Mouse (Mus musculus): ENCODE measurements at regions not wholly inside any gene's neighbourhood (a gene's known extent, or its start where the extent isn't known, plus 50 kb on each side); places are given as distances from the start of the nearest gene placed in this dataset.

DNA sequence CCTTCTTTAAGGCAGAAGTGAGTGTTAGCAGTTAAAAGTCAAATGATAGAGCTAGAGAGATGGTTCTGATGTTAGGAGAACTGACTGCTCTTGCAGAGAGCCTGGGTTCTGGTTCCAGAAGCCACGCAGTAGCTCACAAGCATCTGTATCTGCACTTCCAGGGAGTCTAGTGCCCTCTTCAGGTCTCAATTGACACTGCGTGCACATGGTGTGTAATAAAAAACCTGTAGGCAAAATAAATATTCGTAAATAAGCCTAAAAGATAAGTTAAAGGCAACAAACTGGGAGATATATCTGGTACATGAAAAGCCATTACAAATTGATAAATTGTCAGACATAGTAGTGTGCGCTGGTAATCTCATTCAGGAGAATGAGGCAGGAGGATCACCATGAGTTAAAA lies 133.8 kb upstream of the Csf3r start:
- DNase-seq = no peak

DNA sequence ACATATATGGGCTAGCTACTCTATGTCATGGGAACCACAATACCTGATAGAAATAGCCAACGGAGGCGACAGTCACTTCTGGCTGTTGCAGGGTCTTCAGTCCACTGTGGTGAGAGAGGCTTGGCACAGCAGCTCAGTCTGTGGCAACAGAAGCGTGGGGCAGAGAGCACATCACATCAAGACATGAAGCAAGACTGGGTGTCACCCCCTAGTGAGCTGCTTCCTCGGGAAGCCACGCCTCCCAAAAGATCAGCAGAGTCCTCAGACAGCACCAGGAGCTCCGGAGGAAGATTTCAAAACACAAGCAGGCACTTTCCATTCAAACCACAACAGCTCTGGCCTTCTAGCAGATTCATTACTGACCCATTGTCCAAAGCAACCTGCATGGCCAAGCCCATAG lies 131.2 kb upstream of the Csf3r start:
- no peak for DNase-seq

DNA sequence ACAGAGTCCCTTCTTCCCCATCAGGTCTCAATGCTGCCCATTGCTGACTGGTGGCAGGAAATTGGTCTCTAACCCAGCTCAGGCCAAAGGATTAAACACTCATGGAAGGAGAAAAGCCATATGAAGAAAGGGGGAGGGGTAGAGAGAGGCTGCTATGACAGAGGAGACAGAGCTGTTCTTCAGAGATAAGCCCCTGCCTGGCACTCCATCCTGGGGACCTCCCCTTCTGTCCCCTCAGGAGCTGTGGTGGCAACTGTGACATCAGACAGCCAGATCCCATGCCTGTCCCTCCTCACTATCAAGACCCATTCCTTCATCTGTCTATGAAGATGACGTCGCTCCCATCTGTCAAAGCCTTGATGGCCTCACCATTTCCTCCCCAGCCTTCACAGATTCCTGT lies 126.6 kb upstream of the Csf3r start:
- no peak for DNase-seq

DNA sequence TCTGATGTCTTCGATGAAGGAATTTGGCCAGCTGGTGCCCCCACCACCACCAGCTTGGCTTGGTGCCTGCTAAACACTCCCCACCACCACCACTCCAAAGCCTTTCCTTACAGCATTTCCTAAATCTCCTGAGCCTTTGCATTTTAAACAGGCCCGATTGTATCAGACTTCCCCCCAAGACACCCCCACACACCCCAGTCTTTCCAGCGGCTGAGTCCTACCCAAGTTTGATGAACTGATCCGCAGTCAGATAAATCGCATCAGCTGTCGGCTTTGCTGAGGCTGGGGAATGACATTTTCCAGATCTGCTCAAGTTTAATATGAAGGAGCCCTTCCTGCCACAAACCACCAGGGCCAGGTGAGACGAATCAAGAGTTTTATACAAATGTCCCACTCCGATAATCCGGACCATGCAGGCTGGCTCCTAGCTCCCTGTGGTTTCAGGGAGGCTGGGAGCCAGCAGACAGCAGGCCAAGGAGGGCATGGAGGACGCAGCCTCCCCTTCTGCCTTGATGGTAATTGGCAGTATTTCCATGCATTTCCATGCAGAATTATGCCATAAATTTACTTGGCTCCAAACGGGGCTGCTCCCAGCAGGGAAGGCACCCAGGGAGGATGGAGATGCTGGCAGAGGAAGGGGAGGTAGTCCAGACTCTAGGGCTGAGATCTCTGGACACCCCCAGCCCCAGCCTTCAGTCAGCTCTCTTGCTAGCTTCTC lies 125.6 kb upstream of the Csf3r start:
- DNase-seq = no peak

DNA sequence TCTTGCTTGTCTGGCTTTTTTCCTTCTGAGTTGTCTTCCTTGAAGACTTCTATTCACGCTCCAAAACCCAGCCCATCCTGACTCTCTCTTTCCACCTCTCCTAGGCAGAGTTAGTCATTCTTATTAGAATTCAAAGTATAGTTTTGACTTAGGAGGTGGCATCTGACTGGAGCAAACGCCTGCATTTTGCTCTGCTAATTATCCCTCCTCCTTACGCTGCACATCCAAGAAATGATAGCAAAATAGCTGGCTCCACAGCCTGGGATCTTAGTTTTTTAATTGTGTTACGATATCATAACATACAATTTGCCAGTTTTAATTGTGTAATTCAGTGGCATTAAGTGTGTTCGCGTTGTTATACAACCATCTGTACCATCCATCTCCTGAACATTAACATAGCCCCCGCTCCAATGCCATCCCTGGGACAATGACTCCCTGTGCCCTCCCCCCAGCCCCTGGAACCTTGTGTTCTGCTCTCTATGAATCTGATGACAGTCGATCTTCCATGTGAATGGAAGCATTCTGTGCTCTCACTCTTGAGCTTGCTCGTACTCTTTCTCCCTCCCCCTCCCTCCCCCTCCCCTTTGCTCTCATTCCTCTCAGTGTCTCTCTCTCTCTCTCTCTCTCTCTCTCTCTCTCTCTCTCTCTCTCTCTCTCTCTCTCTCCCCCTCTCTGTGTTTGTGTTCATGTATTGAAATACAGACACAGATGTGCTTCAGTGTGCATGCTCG lies 122.6 kb upstream of the Csf3r start:
- DNase-seq = no peak

DNA sequence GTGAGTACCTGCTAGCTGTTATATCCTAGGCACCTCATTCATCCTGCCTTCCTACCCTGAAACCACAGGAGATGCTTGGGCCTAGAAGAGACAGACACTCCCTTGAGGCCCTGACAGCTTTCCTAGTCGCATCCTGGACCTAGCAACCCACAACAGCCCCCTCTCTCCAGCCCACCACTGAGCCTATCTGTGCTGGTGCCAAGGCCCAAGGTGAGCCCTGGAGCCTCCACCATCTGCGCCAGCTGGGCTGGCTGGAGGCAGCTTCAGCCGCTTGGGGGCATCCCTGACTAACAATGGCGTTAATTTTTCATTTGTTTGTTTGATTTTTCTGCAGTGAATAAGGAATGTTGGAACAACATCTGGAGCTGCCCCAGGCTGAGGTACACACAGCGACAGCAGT lies 118.1 kb upstream of the Csf3r start:
- DNase-seq = no peak

DNA sequence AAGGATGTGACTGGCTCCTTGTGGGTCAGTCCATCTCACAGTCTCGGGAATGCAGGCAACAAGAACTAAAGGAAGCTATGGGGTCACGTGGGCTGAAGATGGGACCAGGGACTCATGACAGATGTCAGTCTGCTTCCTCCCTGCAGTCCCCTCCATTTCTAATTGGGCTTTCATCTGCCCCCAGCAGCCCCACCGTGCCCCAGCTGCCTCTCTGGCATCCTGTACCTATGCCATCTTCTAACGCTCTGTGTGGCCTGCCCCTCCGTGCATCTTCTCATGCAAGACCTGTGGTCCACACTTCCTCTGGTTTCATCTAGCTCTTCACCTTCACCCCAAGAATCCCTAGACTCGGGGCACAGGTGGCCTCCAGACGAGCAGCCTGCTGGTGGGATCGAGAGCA lies 115.4 kb upstream of the Csf3r start:
- no peak for DNase-seq

DNA sequence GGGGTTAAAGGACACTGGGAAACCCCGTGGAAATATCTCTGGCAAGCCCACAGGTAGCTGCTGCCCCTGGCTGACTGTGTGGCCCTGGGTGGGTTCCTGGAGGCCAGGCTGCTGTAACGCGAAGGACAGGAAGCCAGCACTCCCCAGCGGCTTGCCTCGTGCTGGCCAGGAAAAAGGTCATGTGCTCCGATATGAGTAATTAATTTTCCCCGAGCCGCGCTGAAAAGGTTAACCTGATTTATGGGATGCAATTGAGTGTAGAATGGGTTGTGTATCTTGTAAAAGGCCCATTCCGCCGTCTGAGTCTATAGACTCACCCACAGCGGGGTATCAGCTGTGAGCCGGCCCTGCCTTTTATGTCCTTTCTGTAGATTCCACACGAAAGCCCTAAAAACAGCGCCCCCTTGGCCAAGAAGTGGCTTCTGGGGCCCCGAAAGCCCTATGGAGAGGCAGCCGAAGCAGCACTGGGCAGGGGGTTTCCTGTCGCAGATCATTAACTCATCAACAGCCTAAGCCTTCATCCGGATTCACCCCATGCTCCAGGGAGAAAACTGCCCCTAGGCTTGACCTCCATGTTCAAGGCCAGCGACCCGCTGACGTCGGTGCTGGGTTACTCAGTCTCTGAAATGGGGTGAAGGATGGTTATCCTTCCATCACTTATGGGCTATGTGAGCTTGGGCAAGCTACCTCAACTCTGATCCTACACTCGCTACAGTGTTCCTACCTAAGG lies 112.6 kb upstream of the Csf3r start:
- DNase-seq = no peak

DNA sequence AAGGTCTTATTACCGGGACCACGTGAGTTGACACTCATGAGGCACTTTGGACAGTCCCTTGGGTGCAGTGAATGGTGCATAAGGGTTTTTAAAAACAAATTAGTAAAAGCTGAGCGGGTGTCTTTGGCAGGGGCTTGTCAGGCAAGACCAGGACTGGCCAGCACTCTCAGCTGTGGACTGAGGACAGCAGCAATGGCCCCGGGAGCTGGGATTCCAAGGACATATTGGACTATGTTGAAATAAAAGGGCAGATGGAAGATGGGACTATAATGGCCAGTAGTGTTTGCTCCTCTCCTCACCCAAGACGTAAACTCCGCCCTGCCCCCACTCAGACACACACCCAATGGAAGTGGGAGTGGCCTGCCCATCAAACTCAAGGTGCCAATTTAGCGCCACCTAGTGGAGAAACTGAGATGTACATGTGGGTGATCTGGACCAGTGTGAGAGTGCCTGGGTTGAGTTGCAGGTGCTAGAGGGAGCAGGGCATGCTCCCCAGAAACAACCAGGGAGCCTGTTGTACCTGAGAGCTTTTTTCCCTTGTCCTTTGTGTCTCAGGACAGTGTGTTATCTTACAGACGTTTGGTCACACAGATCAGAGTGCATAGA lies 111.8 kb upstream of the Csf3r start:
- peak; percentile 28 for DNase-seq

DNA sequence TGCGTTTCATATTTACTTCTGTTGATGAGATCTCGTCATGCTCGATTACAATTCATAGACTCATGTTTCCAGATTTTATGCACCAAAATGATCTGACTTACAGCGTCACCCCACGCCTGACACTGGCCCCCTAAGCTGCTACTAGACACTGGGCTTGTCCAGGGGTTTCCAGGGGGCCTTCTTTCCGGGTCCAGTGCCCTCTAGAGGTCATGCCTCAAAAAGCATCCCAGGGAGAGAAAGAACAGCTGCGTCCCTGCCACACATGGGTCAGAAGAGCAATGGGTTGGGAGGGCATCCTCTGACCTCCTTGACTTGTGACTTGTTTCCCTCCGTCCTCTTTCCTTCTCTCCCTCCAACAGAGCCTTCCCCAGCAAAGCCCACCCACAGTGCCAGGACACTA lies 109.2 kb upstream of the Csf3r start:
- no peak for DNase-seq

DNA sequence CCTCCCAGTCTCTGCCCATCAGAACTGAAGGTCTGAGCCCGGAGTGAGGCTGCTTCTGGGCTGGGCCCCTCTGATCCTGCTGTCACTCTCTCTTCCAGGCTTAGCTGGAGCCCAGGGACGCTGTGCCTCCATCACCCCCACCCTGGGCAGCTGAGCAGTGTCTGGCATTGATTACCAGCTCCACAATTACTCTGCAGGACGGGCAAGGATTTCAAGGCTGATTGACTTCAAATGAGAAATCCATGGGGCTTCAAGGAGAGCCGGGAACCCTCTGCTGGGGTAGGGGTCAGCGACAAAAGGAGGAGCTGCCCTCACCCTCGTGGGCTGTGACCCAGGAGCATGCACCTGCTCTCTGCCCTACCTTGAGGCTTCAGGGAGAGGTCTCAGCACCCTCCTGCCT lies 107.1 kb upstream of the Csf3r start:
- no peak for DNase-seq

DNA sequence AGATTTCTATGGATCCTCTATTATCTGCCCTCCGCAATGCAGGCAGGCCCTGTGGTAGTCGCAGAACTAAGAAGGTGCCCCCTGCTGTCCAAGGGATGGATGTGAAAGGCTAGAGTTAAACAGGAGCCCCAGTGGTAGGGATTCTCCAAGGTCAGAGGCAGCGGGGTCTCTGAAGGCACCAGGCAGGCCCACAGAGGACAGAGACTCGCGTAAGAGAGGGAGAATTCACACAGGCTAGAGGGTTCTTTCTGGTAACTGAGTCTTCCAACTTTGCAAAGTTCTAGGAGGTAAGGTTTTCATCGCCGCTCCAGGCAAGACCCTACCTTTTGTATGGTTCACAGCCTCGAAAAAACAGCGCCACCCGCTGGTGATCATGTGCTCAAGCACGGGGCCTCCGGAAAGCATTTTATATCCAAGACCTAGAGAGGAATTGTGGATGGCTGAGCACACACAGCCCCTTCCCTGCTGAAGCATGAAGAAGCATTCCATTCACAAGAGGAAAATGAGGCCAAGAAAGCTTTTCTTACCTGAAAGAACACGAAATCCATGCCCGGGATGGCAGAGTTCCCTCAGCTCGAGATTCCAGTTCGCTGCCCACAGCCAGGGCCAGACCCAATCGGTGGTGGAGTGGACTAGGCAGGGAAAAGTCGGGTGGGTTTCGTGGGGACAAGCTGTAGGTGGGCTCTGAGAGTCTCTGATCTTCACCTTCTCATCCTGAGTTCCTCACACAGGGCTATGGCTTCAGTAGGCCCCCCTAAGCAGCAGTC lies 102.6 kb upstream of the Csf3r start:
- no peak for DNase-seq

DNA sequence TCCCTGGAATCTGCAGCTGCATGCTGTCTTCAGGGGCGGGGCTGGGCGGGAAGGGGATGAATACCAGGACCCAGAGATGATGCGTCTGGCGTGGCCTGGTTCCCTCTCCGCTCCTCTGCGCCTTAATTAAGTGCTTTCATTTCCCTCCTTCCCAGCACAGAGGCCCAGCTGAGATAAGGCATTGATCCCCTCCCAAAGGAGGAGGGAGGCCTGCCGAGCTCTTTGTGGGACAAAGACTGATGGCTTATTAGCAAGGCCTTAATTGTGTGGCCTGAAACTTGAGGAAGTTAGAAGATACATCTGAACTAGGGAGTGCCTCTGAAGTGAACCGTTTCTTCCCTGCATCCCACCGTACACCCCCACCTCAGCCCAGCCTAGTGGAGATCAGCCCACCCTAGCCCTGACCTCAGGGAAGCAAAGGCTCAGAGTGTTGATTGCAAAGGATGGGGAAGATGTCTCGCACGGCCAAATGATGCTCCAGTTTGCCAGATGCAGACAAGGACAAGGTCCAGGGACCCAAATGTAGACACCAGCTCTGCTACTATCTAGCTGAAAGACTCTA lies 102.0 kb upstream of the Csf3r start:
- DNase-seq = no peak

DNA sequence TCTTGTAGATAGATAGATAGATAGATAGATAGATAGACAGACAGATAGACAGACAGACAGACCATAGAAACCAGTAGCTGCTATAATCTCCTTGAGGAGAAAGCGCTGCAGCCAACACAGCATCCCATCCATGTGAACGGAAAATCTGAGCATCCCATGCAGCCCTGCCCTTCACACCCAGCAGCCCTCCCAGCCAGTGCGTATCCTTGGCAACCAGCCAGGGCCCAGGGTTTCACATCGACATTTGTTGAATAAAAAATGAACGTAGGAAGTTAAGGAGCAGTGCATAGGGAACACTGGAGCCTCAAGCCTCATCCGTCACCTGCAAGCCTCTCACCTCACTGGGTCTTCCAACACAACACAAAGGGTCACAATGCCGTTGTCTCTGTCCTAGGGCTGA lies 101.1 kb upstream of the Csf3r start:
- DNase-seq = no peak

DNA sequence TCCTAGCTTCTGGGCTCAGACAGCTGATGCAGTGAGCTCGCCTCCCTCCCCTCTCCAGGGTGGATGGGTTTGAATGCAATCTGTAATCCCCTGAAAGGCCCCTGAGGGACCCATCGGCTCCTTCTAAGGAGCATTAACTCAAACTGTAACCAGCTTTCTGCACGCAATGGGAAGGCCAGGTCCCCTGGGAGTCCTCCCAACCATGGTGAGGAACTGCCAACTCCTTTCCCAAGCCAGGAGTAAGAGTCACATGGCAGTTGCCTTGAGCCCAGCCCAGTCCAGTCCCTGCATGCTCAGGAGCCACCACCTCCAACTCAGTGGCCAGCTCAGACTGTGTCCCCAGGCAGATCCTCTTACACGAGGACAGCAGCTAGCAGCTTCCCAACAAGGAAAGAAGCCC lies 96.2 kb upstream of the Csf3r start:
- DNase-seq = no peak

DNA sequence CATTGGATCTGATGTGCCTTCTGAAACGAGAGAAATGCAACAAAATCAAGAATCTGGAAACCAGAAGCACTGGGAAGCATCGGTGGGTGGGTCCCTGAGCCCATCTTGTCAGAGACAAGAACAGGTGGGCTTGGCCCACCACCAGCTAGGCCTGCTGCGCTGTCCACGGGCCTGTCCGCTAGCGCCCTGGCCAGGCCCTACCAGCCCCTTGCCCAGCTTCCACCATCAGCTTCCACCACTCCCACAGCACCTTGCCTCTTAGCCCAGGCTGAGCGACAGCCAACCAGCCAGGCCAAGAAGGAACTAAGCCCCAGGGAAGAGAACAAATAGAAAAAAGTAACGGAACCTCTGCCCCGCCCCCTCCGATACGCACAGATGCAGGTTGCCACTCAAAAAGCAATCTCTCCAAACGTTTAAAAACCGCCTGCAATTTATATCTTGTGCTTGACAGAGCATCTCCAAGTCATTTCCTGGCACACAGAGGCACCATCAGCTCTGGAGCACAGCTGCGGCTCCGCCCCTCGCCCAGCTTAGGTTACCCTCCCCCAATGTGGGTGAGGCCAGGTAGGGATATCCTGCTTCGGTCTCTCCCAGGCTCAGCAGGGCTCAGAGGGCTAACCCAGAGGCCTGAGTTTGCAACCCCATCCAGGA lies 95.1 kb upstream of the Csf3r start:
- DNase-seq = no peak

DNA sequence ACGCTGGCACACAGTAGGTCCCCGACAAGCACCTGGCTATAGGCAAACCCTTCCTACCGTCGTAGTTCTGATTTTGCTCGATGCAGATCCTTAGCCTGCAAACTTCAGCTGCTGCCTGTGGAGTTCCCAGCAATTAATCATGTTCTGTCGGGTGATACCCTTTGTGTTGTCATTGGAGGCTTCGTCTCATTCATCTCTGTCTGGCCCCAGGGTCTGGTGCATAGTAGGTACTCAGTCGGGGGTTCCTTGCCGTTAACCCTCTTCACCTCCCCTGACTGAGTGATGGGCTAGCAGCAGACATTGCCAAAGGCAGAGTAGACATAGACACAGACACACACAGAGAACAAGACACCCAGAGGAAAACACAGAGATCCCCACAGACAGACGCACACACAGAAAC lies 93.6 kb upstream of the Csf3r start:
- no peak for DNase-seq

DNA sequence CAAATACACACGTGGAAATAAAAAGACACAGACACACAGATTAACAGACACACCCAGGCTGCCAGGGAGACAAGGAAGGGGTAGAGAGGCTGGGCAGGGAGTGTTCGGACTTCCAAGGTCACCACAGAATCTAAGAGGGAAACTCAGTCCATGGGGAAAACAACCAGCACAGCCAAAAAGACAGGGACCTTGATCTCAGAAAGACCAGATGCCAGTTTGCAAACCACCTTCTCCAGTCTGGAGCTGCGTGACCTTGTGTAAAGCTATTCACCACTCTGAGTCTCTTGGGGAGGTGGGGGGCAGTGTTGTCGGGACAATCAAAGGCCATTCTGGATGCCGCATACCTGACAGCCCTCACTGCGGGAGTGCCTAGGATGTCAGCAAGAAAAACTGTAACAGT lies 93.0 kb upstream of the Csf3r start:
- DNase-seq = no peak

DNA sequence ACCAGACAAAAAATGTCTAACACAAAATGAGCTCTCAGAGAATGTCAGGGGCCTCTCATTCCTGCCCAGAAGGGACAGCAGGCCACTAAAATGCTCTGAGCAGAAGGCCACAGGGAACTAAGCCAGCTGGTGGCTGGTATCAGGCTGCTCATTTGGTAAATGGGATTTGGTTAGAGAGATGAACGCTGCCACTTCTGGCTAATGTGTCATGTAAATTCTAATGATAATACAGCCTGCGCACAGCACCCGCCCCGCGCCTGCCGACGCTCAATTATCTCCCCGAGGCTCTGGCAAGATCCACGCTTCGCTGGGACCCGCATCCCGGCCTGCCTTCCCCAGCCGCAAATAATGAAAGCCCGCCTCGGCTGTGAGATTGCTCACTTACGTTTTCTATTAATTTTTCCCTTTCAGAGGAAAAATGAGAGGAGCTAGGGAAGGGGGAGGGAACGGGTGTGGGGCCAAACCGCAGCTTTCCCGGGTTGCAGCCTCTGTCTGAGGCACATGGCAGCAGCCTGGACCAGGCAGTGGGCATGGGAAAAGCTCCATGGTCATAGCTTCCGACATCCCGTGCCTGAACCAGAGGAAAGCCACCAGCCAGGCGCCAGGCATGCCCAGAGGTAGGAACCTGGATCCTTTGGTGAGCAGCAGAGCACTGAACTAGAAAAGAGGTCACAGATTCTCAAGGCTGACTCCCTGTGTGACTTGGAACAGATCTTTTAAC lies 92.2 kb upstream of the Csf3r start:
- no peak for DNase-seq

DNA sequence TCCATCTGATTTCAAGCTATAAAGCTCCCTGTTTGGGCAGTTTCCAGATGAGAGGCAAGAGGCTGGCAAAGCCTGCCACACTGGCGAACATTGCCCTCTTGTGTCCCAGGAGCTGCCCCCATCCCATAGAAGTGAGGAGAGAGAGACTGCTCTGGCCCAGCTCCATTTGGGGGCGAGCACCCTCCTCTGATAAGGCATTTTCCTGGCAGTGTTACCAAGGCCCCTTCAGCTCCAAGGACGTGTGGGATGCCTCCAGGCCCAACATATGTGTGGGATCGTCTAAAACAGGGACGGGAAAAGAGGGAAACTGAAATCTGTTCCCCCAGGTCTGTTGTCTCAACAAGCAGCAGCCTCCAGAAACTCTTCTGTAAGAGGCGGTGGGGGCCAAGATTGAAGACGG lies 88.0 kb upstream of the Csf3r start:
- DNase-seq = no peak

DNA sequence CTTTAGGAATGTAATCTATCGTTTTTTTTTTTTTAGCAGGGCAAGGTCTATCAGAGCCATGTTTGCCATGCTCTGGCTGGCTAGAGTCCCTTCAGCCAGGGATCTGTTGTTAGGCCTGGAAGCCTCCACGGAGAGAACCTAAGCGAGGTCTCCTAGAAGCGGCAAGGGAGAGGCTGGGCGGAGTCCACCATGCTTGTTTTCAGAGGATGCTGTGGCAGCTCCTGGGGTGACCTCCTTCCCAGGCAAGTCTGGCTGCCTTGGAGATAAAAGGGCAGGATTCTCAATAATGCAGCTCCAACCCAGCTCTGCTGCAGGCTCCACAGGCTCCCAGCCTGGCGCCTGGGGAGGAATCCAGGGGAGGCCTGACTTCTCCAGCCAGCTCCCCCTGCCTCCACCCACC lies 86.2 kb upstream of the Csf3r start:
- no peak for DNase-seq
